Mouse (Mus musculus): ENCODE measurements around the gene Mamdc4. TPM values are rescaled to one million over a fixed set of nuclear protein-coding genes. Genes with fewer than 3 reads are reported as not detected.

Mamdc4 gene
- polyA plus RNA-seq, 1 experiment from 2014 or later, result 1.8 TPM

DNA sequence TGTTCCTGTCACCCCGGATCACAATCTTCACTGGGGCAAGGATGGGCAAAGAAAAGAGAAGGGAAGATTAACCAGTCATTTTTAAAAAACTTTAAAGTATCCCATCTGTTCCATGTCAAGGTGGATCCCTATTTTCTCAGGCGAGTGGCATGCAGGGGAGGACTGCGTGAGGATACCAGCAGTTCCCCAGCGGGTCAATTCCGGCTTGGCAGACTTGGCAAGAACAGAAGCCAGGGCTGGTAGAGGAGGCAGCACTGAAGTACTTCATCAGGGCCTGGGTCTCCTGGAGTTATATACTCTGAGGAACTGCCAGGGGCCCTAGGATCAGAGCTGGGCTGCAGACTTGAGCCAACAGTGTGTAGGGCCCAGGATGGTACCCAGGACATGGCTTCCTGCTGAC, 27.9 kb upstream of the Mamdc4 start:
- Histone ChIP-seq H3K27ac (ENCODE audit: low read depth, low read length) (no peak overlapping the region), H3K36me3 (ENCODE audit: control insufficient read depth, insufficient read depth, low read length) (peaks cover 35% of the 10 kb centered on the region), H3K4me1 (ENCODE audit: control insufficient read depth, insufficient read depth, low read depth, low read length) (peaks cover 16% of the 10 kb centered on the region), H3K9ac (ENCODE audit: low read depth, low read length) (no peak overlapping the region), H3K4me3 (ENCODE audit: low read length) (no peak overlapping the region), H3K27me3 (replicated peaks; ENCODE audit: control insufficient read depth, insufficient read depth, low read length) (no peaks in the 10 kb centered on the region), H3K4me2 (ENCODE audit: low read length) (no peak overlapping the region), H3K9me3 (ENCODE audit: control insufficient read depth, low read length) (no peaks in the 10 kb centered on the region)
- ATAC-seq, result no peak
- 91% methylated on average over 5 of the region's 5 CpGs for WGBS

DNA sequence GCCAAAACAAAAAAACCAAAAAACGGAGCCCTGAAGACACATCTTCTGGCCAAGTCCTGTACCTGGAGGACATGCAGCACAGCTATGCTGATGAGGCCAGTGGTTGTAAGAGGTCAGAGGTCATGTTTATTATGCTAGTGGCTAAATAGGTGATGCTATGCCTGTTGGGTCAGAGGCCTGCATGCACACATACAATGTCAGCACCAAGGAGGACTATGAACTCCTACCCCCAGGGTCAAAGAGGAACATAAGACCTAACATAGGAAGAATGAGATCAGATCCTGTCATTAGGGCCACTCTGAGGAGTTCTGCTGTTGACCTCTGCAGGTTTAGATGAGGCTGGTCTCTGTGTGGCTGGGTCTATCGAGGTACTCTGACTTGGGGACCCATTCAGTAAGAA, 25.4 kb upstream of the Mamdc4 start:
- Histone ChIP-seq H3K27ac (ENCODE audit: low read depth, low read length) (no peak overlapping the region), H3K4me3 (ENCODE audit: low read length) (no peak overlapping the region), H3K27me3 (replicated peaks; ENCODE audit: control insufficient read depth, insufficient read depth, low read length) (no peaks in the 10 kb centered on the region), H3K4me1 (ENCODE audit: control insufficient read depth, insufficient read depth, low read depth, low read length) (no peaks in the 10 kb centered on the region), H3K9ac (ENCODE audit: low read depth, low read length) (no peak overlapping the region), H3K36me3 (ENCODE audit: control insufficient read depth, insufficient read depth, low read length) (peaks cover 58% of the 10 kb centered on the region), H3K9me3 (ENCODE audit: control insufficient read depth, low read length) (no peaks in the 10 kb centered on the region), H3K4me2 (ENCODE audit: low read length) (no peak overlapping the region)
- no peak for ATAC-seq
- 86% methylated on average over 2 of the region's 2 CpGs for WGBS

DNA sequence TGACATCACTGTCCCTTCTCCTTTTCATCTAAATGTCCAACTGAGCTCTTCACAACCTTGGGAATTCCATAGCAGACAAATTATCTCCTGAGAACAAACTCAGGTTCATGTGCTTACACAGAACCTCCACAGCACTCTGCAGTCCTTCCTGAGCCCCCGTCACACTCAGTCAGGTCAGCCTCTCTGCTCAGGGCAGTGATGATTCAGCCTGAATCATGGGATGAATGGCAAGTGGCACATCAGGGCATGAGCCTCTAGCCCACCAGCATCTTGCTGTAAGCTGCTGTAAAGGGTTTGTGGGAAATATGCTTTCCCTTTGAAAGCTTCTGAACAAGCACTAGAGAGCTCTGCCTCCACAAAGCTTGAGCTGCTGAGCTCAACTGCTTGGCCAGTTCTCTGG, 24.1 kb upstream of the Mamdc4 start:
- no peak overlapping the region for H3K4me2 ChIP-seq (ENCODE audit: low read length)
- H3K9ac ChIP-seq (ENCODE audit: low read depth, low read length), result no peak overlapping the region
- no peaks in the 10 kb centered on the region for H3K27me3 ChIP-seq (replicated peaks; ENCODE audit: control insufficient read depth, insufficient read depth, low read length)
- 100% methylated on average over 1 of the region's 1 CpGs for WGBS
- no peak overlapping the region for H3K4me3 ChIP-seq (ENCODE audit: low read length)
- H3K9me3 ChIP-seq (ENCODE audit: control insufficient read depth, low read length), result no peaks in the 10 kb centered on the region
- no peak overlapping the region for H3K27ac ChIP-seq (ENCODE audit: low read depth, low read length)
- H3K36me3 ChIP-seq (ENCODE audit: control insufficient read depth, insufficient read depth, low read length), result peaks cover 60% of the 10 kb centered on the region
- H3K4me1 ChIP-seq (ENCODE audit: control insufficient read depth, insufficient read depth, low read depth, low read length), result no peaks in the 10 kb centered on the region
- ATAC-seq, result no peak

DNA sequence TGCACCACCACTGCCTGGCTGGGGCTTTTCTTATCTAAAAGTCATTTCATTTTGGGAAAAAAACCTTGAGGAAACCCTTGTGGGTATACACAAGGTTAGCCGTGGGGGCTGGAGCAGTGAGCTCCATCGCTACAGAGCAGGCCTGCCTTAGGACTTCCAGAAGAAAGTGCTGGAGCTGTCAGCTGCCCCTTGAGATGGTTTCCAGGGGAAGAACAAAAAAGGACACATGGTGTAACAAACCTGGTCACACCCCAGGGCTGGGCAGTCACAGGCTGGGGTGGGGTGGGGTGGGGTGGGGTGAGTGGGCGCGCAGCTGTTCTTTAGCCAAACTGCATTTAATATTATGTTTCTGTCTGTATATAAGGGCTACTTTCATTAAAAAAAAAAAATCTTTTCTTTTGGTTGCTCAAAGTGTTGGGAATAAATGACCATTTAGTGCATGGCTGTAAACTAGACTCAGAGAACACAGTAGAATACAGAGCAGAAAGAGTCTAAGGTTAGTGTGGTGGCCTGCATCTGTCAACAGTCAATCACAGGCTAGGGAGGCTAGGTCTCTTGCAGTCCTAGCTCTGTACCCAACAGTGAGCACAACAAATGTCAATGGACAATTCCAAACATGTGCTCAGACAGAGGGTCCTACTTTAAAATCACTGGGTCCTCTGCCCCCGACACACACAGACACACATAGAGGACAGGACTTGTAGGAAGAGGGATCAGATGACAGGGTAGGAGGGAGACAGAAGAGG, 22.3 kb upstream of the Mamdc4 start:
- Histone ChIP-seq H3K4me3 (ENCODE audit: low read length) (no peak overlapping the region), H3K4me1 (ENCODE audit: control insufficient read depth, insufficient read depth, low read depth, low read length) (no peaks in the 10 kb centered on the region), H3K27me3 (replicated peaks; ENCODE audit: control insufficient read depth, insufficient read depth, low read length) (no peaks in the 10 kb centered on the region), H3K36me3 (ENCODE audit: control insufficient read depth, insufficient read depth, low read length) (peaks cover 70% of the 10 kb centered on the region), H3K4me2 (ENCODE audit: low read length) (no peak overlapping the region), H3K9ac (ENCODE audit: low read depth, low read length) (no peak overlapping the region), H3K27ac (ENCODE audit: low read depth, low read length) (no peak overlapping the region), H3K9me3 (ENCODE audit: control insufficient read depth, low read length) (no peaks in the 10 kb centered on the region)
- 95% methylated on average over 5 of the region's 5 CpGs for WGBS
- ATAC-seq, result no peak

DNA sequence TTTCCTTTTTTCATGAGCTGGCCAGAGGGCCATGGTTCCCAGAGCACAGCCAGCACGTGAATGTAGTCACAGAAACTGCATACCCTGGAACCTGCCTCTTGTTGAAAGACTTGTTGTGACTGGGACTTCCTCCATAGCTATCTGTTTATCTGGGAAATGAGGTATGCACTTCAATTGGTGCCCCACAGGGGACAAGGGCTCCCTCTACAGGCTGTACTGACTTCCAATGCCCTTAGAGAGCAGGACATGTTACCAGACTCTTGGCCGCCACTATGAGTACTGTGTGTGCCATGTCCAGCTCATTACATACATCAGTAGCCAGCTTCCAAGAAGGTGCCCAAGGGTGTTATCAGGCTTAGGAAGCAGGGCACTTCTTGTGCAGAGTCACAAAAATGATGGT, 17.2 kb upstream of the Mamdc4 start:
- Histone ChIP-seq H3K27me3 (replicated peaks; ENCODE audit: control insufficient read depth, insufficient read depth, low read length) (no peaks in the 10 kb centered on the region), H3K4me2 (ENCODE audit: low read length) (no peak overlapping the region), H3K4me3 (ENCODE audit: low read length) (no peak overlapping the region), H3K4me1 (ENCODE audit: control insufficient read depth, insufficient read depth, low read depth, low read length) (no peaks in the 10 kb centered on the region), H3K36me3 (ENCODE audit: control insufficient read depth, insufficient read depth, low read length) (peaks cover 41% of the 10 kb centered on the region), H3K27ac (ENCODE audit: low read depth, low read length) (no peak overlapping the region), H3K9me3 (ENCODE audit: control insufficient read depth, low read length) (no peaks in the 10 kb centered on the region), H3K9ac (ENCODE audit: low read depth, low read length) (no peak overlapping the region)
- 90% methylated on average over 2 of the region's 2 CpGs for WGBS
- ATAC-seq, result no peak

DNA sequence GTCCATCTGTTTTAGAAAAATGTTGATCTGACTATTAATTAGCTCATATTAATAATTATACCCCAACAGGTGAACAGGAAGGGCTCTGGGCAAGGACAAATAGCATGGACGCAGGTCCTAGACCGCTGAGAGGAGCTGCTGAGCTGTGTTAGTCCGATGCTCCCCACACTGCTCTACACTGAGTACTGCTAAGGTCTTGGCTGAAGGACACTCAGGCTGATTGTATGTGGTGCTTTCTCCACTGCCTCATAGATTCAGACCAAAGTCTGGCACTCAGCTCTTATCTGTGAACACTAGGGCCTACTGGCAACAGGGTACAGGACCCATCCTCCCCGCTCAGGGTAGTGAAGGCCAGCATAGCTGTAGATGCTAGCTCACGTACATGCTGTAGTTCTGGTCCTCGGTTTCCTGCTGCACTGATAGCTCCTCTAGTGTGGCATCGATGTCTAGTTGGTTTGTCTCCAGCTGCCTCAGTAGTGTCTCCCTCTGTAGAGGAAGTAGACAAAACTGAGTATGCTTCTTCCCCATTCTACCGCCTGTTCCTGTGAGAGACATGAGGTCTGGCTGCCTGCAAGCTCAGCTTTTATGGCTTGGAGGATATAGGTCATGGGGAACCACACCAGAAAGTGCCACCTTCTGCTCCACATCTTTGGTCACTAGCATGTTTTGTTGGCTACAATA, 13.7 kb upstream of the Mamdc4 start:
- H3K4me3 ChIP-seq (ENCODE audit: low read length), result no peak overlapping the region
- H3K4me1 ChIP-seq (ENCODE audit: control insufficient read depth, insufficient read depth, low read depth, low read length), result no peaks in the 10 kb centered on the region
- H3K4me2 ChIP-seq (ENCODE audit: low read length), result no peak overlapping the region
- 97% methylated on average over 8 of the region's 8 CpGs for WGBS
- no peak overlapping the region for H3K27ac ChIP-seq (ENCODE audit: low read depth, low read length)
- no peaks in the 10 kb centered on the region for H3K9me3 ChIP-seq (ENCODE audit: control insufficient read depth, low read length)
- no peaks in the 10 kb centered on the region for H3K27me3 ChIP-seq (replicated peaks; ENCODE audit: control insufficient read depth, insufficient read depth, low read length)
- H3K9ac ChIP-seq (ENCODE audit: low read depth, low read length), result no peak overlapping the region
- peaks cover 33% of the 10 kb centered on the region for H3K36me3 ChIP-seq (ENCODE audit: control insufficient read depth, insufficient read depth, low read length)
- no peak for ATAC-seq

DNA sequence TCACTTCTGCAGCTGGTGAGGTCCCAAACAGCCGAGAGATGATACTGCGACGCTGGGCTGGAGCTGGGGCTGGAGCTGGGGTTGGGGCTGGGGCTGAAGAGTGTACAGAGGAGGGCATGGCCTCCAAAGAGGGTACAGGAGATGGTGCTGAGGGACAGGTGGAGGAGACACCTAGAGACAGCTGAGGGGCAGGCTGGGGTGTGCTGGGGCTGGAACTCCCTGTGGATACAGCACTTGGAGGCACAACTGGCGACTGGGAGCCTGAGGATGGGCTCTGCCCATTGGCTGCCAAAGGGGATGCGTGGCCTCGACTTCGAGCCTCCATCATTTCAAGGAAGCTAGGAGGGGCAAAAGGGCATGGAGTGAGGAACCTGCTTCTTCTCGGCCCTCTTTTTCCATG, 12.6 kb upstream of the Mamdc4 start:
- H3K36me3 ChIP-seq (ENCODE audit: control insufficient read depth, insufficient read depth, low read length), result peaks cover 30% of the 10 kb centered on the region
- ATAC-seq, result no peak
- H3K9ac ChIP-seq (ENCODE audit: low read depth, low read length), result no peak overlapping the region
- H3K9me3 ChIP-seq (ENCODE audit: control insufficient read depth, low read length), result no peaks in the 10 kb centered on the region
- H3K27me3 ChIP-seq (replicated peaks; ENCODE audit: control insufficient read depth, insufficient read depth, low read length), result no peaks in the 10 kb centered on the region
- H3K4me3 ChIP-seq (ENCODE audit: low read length), result no peak overlapping the region
- 94% methylated on average over 8 of the region's 8 CpGs for WGBS
- peaks cover 6% of the 10 kb centered on the region for H3K4me1 ChIP-seq (ENCODE audit: control insufficient read depth, insufficient read depth, low read depth, low read length)
- H3K27ac ChIP-seq (ENCODE audit: low read depth, low read length), result no peak overlapping the region
- no peak overlapping the region for H3K4me2 ChIP-seq (ENCODE audit: low read length)

DNA sequence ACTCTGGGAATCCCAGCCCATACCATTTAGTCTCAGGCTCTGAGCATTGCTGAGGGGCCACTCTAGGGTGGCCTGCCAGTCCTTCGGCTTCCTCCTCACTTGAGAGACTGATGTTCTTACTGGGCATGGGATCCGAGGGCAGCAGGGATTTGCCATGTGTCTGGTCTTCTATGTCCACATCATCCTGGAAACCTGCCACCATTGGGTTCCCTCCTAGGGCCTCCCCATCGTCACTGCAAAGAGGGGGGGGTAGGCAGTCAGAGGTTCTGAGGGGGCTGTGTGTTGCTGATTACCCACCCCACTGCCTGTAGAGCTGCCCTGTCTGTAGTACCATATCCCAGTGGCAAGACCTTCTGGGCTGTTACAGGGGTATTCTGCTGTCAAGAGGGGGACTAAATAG, 11.0 kb upstream of the Mamdc4 start:
- no peak overlapping the region for H3K27ac ChIP-seq (ENCODE audit: low read depth, low read length)
- no peaks in the 10 kb centered on the region for H3K9me3 ChIP-seq (ENCODE audit: control insufficient read depth, low read length)
- WGBS, result 88% methylated on average over 3 of the region's 3 CpGs
- H3K4me1 ChIP-seq (ENCODE audit: control insufficient read depth, insufficient read depth, low read depth, low read length), result peaks cover 20% of the 10 kb centered on the region
- no peak overlapping the region for H3K4me2 ChIP-seq (ENCODE audit: low read length)
- peaks cover 20% of the 10 kb centered on the region for H3K36me3 ChIP-seq (ENCODE audit: control insufficient read depth, insufficient read depth, low read length)
- H3K9ac ChIP-seq (ENCODE audit: low read depth, low read length), result no peak overlapping the region
- peaks cover 3% of the 10 kb centered on the region for H3K27me3 ChIP-seq (replicated peaks; ENCODE audit: control insufficient read depth, insufficient read depth, low read length)
- H3K4me3 ChIP-seq (ENCODE audit: low read length), result no peak overlapping the region
- ATAC-seq, result no peak

DNA sequence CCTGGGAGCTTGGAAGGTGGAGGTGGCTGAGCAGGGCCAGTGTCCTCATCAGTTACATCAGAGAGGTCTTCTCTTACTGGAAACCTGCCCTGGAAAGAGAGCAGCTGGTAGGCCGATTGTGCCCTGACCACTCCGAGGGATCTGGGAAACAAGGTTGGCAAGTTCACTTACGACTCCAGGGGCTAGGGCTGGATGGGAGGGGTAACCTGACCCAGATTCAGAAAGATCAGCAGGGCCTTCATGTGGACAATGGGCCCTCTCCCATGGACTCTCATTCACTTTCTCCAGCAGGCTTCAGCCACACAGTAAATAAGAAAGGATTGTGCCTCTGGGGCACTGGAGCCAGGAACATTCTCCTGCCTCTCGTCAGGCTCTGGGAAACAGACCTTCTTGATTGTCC, 10.2 kb upstream of the Mamdc4 start:
- Histone ChIP-seq H3K9me3 (ENCODE audit: control insufficient read depth, low read length) (no peaks in the 10 kb centered on the region), H3K36me3 (ENCODE audit: control insufficient read depth, insufficient read depth, low read length) (peaks cover 20% of the 10 kb centered on the region), H3K4me3 (ENCODE audit: low read length) (no peak overlapping the region)

More for the DNA sequence above, 10.2 kb upstream of the Mamdc4 start:
- WGBS, result 86% methylated on average over 4 of the region's 4 CpGs
- Histone ChIP-seq H3K4me2 (ENCODE audit: low read length) (no peak overlapping the region), H3K27ac (ENCODE audit: low read depth, low read length) (no peak overlapping the region), H3K9ac (ENCODE audit: low read depth, low read length) (no peak overlapping the region), H3K4me1 (ENCODE audit: control insufficient read depth, insufficient read depth, low read depth, low read length) (peaks cover 28% of the 10 kb centered on the region), H3K27me3 (replicated peaks; ENCODE audit: control insufficient read depth, insufficient read depth, low read length) (peaks cover 10% of the 10 kb centered on the region)
- no peak for ATAC-seq
